Mouse (Mus musculus): ENCODE results near the gene Gadd45a. TPM values are rescaled to one million over a fixed set of nuclear protein-coding genes. Genes with fewer than 3 reads are reported as not detected.

Gene Gadd45a
- polyA plus RNA-seq, 1 experiment from 2014 or later, result 15.1 TPM

- H3K27me3 ChIP-seq (ENCODE audit: control insufficient read depth, insufficient read depth, low read depth, low read length), result no peaks in the 10 kb centered on the region
- WGBS, result 81% methylated on average over 15 of the region's 15 CpGs
- no peak for ATAC-seq
- no peak overlapping the region for H3K4me3 ChIP-seq (ENCODE audit: low read depth, low read length)
- no peak overlapping the region for H3K27ac ChIP-seq (ENCODE audit: low read length)
- H3K4me1 ChIP-seq (ENCODE audit: control insufficient read depth, insufficient read depth, low read length), result no peaks in the 10 kb centered on the region
- no peaks in the 10 kb centered on the region for H3K9me3 ChIP-seq (replicated peaks; ENCODE audit: control insufficient read depth, low read length, poor library complexity, severe bottlenecking)
- no peaks in the 10 kb centered on the region for H3K36me3 ChIP-seq (ENCODE audit: control insufficient read depth, insufficient read depth, low read length)
- no peak overlapping the region for H3K4me2 ChIP-seq (ENCODE audit: low read length)
- H3K9ac ChIP-seq (ENCODE audit: low read depth, low read length), result no peak overlapping the region
Measured at GRCm38 (mm10) chr6:67056108-67056888, 19.0 kb upstream of the Gadd45a start.

GRCm38 (mm10) chr6:67050063-67050462, 12.8 kb upstream of the Gadd45a start:
- Histone ChIP-seq H3K27ac (ENCODE audit: low read length) (no peak overlapping the region), H3K27me3 (ENCODE audit: control insufficient read depth, insufficient read depth, low read depth, low read length) (no peaks in the 10 kb centered on the region), H3K4me2 (ENCODE audit: low read length) (no peak overlapping the region), H3K36me3 (ENCODE audit: control insufficient read depth, insufficient read depth, low read length) (no peaks in the 10 kb centered on the region), H3K9me3 (replicated peaks; ENCODE audit: control insufficient read depth, low read length, poor library complexity, severe bottlenecking) (no peaks in the 10 kb centered on the region), H3K4me3 (ENCODE audit: low read depth, low read length) (no peak overlapping the region), H3K4me1 (ENCODE audit: control insufficient read depth, insufficient read depth, low read length) (0 out of 2 replicates have a peak, but pooled peaks cover 2% of the 10 kb centered on the region), H3K9ac (ENCODE audit: low read depth, low read length) (no peak overlapping the region)
- ATAC-seq, result no peak
- WGBS, result 59% methylated on average over 1 of the region's 1 CpGs

GRCm38 (mm10) chr6:67049695-67050038, 12.4 kb upstream of the Gadd45a start:
- no peak for ATAC-seq
- Histone ChIP-seq H3K9me3 (replicated peaks; ENCODE audit: control insufficient read depth, low read length, poor library complexity, severe bottlenecking) (no peaks in the 10 kb centered on the region), H3K9ac (ENCODE audit: low read depth, low read length) (no peak overlapping the region), H3K4me2 (ENCODE audit: low read length) (no peak overlapping the region), H3K4me1 (ENCODE audit: control insufficient read depth, insufficient read depth, low read length) (0 out of 2 replicates have a peak, but pooled peaks cover 2% of the 10 kb centered on the region), H3K36me3 (ENCODE audit: control insufficient read depth, insufficient read depth, low read length) (no peaks in the 10 kb centered on the region), H3K27me3 (ENCODE audit: control insufficient read depth, insufficient read depth, low read depth, low read length) (no peaks in the 10 kb centered on the region), H3K27ac (ENCODE audit: low read length) (no peak overlapping the region), H3K4me3 (ENCODE audit: low read depth, low read length) (no peak overlapping the region)
- 43% methylated on average over 2 of the region's 2 CpGs for WGBS

- 34% methylated on average over 7 of the region's 7 CpGs for WGBS
- no peaks in the 10 kb centered on the region for H3K9me3 ChIP-seq (replicated peaks; ENCODE audit: control insufficient read depth, low read length, poor library complexity, severe bottlenecking)
- H3K4me1 ChIP-seq (ENCODE audit: control insufficient read depth, insufficient read depth, low read length), result 0 out of 2 replicates have a peak, but pooled peaks cover 2% of the 10 kb centered on the region
- peak; percentile 62; the same call in 1 of the 2 replicates for ATAC-seq
- H3K4me3 ChIP-seq (ENCODE audit: low read depth, low read length), result no peak overlapping the region
- no peaks in the 10 kb centered on the region for H3K36me3 ChIP-seq (ENCODE audit: control insufficient read depth, insufficient read depth, low read length)
- no peaks in the 10 kb centered on the region for H3K27me3 ChIP-seq (ENCODE audit: control insufficient read depth, insufficient read depth, low read depth, low read length)
- H3K4me2 ChIP-seq (ENCODE audit: low read length), result no peak overlapping the region
- H3K9ac ChIP-seq (ENCODE audit: low read depth, low read length), result no peak overlapping the region
- H3K27ac ChIP-seq (ENCODE audit: low read length), result no peak overlapping the region
Measured at GRCm38 (mm10) chr6:67048880-67049694, 11.8 kb upstream of the Gadd45a start.

- no peak overlapping the region for H3K4me2 ChIP-seq (ENCODE audit: low read length)
- no peaks in the 10 kb centered on the region for H3K36me3 ChIP-seq (ENCODE audit: control insufficient read depth, insufficient read depth, low read length)
- WGBS, result 81% methylated on average over 3 of the region's 3 CpGs
- no peaks in the 10 kb centered on the region for H3K27me3 ChIP-seq (ENCODE audit: control insufficient read depth, insufficient read depth, low read depth, low read length)
- 0 out of 2 replicates have a peak, but pooled peaks cover 2% of the 10 kb centered on the region for H3K4me1 ChIP-seq (ENCODE audit: control insufficient read depth, insufficient read depth, low read length)
- ATAC-seq, result no peak
- no peak overlapping the region for H3K27ac ChIP-seq (ENCODE audit: low read length)
- no peaks in the 10 kb centered on the region for H3K9me3 ChIP-seq (replicated peaks; ENCODE audit: control insufficient read depth, low read length, poor library complexity, severe bottlenecking)
- H3K9ac ChIP-seq (ENCODE audit: low read depth, low read length), result no peak overlapping the region
- H3K4me3 ChIP-seq (ENCODE audit: low read depth, low read length), result no peak overlapping the region
Measured at GRCm38 (mm10) chr6:67048052-67048691, 10.9 kb upstream of the Gadd45a start.

GRCm38 (mm10) chr6:67046937-67047336, 9.7 kb upstream of the Gadd45a start:
- ATAC-seq, result no peak
- Histone ChIP-seq H3K4me3 (ENCODE audit: low read depth, low read length) (no peak overlapping the region), H3K9me3 (replicated peaks; ENCODE audit: control insufficient read depth, low read length, poor library complexity, severe bottlenecking) (no peaks in the 10 kb centered on the region), H3K9ac (ENCODE audit: low read depth, low read length) (no peak overlapping the region), H3K27ac (ENCODE audit: low read length) (no peak overlapping the region), H3K4me2 (ENCODE audit: low read length) (no peak overlapping the region), H3K27me3 (ENCODE audit: control insufficient read depth, insufficient read depth, low read depth, low read length) (no peaks in the 10 kb centered on the region), H3K4me1 (ENCODE audit: control insufficient read depth, insufficient read depth, low read length) (0 out of 2 replicates have a peak, but pooled peaks cover 2% of the 10 kb centered on the region), H3K36me3 (ENCODE audit: control insufficient read depth, insufficient read depth, low read length) (no peaks in the 10 kb centered on the region)
- 85% methylated on average over 3 of the region's 3 CpGs for WGBS

GRCm38 (mm10) chr6:67045424-67045823, 8.2 kb upstream of the Gadd45a start:
- Histone ChIP-seq H3K9ac (ENCODE audit: low read depth, low read length) (no peak overlapping the region), H3K27ac (ENCODE audit: low read length) (no peak overlapping the region), H3K9me3 (replicated peaks; ENCODE audit: control insufficient read depth, low read length, poor library complexity, severe bottlenecking) (no peaks in the 10 kb centered on the region), H3K4me1 (ENCODE audit: control insufficient read depth, insufficient read depth, low read length) (0 out of 2 replicates have a peak, but pooled peaks cover 2% of the 10 kb centered on the region), H3K4me2 (ENCODE audit: low read length) (no peak overlapping the region), H3K36me3 (ENCODE audit: control insufficient read depth, insufficient read depth, low read length) (no peaks in the 10 kb centered on the region), H3K27me3 (ENCODE audit: control insufficient read depth, insufficient read depth, low read depth, low read length) (no peaks in the 10 kb centered on the region), H3K4me3 (ENCODE audit: low read depth, low read length) (no peak overlapping the region)
- WGBS, result 87% methylated on average over 3 of the region's 3 CpGs
- ATAC-seq, result no peak

GRCm38 (mm10) chr6:67040904-67041410, 3.7 kb upstream of the Gadd45a start:
- ATAC-seq, result no peak
- no peak overlapping the region for H3K9ac ChIP-seq (ENCODE audit: low read depth, low read length)
- WGBS, result 60% methylated on average over 4 of the region's 4 CpGs

More at GRCm38 (mm10) chr6:67040904-67041410, 3.7 kb upstream of the Gadd45a start:
- Histone ChIP-seq H3K4me3 (ENCODE audit: low read depth, low read length) (no peak overlapping the region), H3K27me3 (ENCODE audit: control insufficient read depth, insufficient read depth, low read depth, low read length) (no peaks in the 10 kb centered on the region), H3K4me1 (ENCODE audit: control insufficient read depth, insufficient read depth, low read length) (peaks cover 8% of the 10 kb centered on the region; the same call in 1 of the 2 replicates), H3K27ac (ENCODE audit: low read length) (no peak overlapping the region), H3K4me2 (ENCODE audit: low read length) (no peak overlapping the region), H3K36me3 (ENCODE audit: control insufficient read depth, insufficient read depth, low read length) (no peaks in the 10 kb centered on the region), H3K9me3 (replicated peaks; ENCODE audit: control insufficient read depth, low read length, poor library complexity, severe bottlenecking) (no peaks in the 10 kb centered on the region)
